Mouse (Mus musculus) liver, embryonic 13.5 days (tissue): ENCODE results near the gene Naglu. TPM values are rescaled to one million over a fixed set of nuclear protein-coding genes. Genes with fewer than 3 reads are reported as not detected.
A peak's percentile ranks its signal among the peaks of the same experiment; 100 is the strongest.

Source experiments
- ATAC-seq: fragments of 200-750 bp; cut with Nextera tagmentation; 2 replicates; pipeline ENCODE4 v1.8.0; 2017; ENCODE audit warnings: low read depth, mild to moderate bottlenecking, moderate number of reproducible peaks, moderate library complexity
- DNase-seq: peaks from one replicate; pipeline ENCODE4 v3.0.0; 2022
- H3K27ac ChIP-seq: fragments of 300-500 bp; sonication (generic); 2 replicates; pipeline ENCODE4 v1.5.1; 2015; ENCODE audit warnings: moderate library complexity, mild to moderate bottlenecking, inconsistent platforms
- H3K27me3 ChIP-seq: fragments of 300-500 bp; sonication (generic); 2 replicates; pipeline ENCODE4 v1.6.1; 2015; ENCODE audit warnings: mild to moderate bottlenecking, inconsistent platforms
- H3K36me3 ChIP-seq: fragments of 300-500 bp; sonication (generic); 2 replicates; pipeline ENCODE4 v1.6.1; 2015; ENCODE audit warnings: mild to moderate bottlenecking, inconsistent platforms
- H3K4me1 ChIP-seq: fragments of 300-500 bp; sonication (generic); replicated peaks from 2 replicates; pipeline ENCODE4 v1.6.1; 2015; ENCODE audit warnings: inconsistent platforms
- H3K4me2 ChIP-seq: fragments of 300-500 bp; sonication (generic); 2 replicates; pipeline ENCODE4 v1.6.1; 2015; ENCODE audit warnings: inconsistent platforms, mild to moderate bottlenecking, moderate library complexity
- H3K4me3 ChIP-seq: fragments of 300-500 bp; sonication (generic); replicated peaks from 2 replicates; pipeline ENCODE4 v1.5.1; 2015; ENCODE audit warnings: mild to moderate bottlenecking, inconsistent platforms
- H3K9ac ChIP-seq: fragments of 300-500 bp; sonication (generic); 2 replicates; pipeline ENCODE4 v1.6.1; 2015; ENCODE audit warnings: mild to moderate bottlenecking, inconsistent platforms
- H3K9me3 ChIP-seq: fragments of 300-500 bp; sonication (generic); replicated peaks from 2 replicates; pipeline ENCODE4 v1.6.1; 2016; ENCODE audit warnings: inconsistent platforms
- WGBS: fragments of 180-500 bp; shearing (Covaris S2); methylation state at CpG from one replicate; pipeline ENCODE4 v1.1.7; 2015; ENCODE audit not compliant: insufficient replicate concordance; 5-methylcytosine and 5-hydroxymethylcytosine counted together
- polyA plus RNA-seq: library from polyadenylated mRNA; unstranded; fragments of >200 nt; fragmentation: Nextera tagmentation; extraction: Ambion mirVana; gene quantifications from 2 replicates; pipeline ENCODE4 v1.2.1, GENCODE M21; 2015

Naglu gene
- polyA plus RNA-seq, 1 experiment from 2014 or later = 6.0 TPM

GRCm38 (mm10) chr11:101085617-101086322 lies 16.0 kb downstream of the Naglu start:
- ATAC-seq (no peak), DNase-seq (no peak)
- Histone ChIP-seq H3K27me3 (peaks cover 12% of the 10 kb centered on the region), H3K4me3 (no peak overlapping the region), H3K36me3 (peaks cover 42% of the 10 kb centered on the region), H3K9me3 (no peaks in the 10 kb centered on the region), H3K4me2 (peak overlapping the region; percentile 98), H3K4me1 (peaks cover 72% of the 10 kb centered on the region), H3K27ac (peak overlapping the region; percentile 82), H3K9ac (peak overlapping the region; percentile 92; the same call in 1 of the 2 replicates)
- 85% methylated on average over 18 of the region's 18 CpGs for WGBS

- H3K27ac ChIP-seq = peak overlapping the region; percentile 82
- peaks cover 47% of the 10 kb centered on the region for H3K36me3 ChIP-seq
- H3K9ac ChIP-seq = peak overlapping the region; percentile 92
- H3K27me3 ChIP-seq = peaks cover 6% of the 10 kb centered on the region
- DNase-seq = no peak
- peak overlapping the region; percentile 87 for H3K4me3 ChIP-seq
- peaks cover 66% of the 10 kb centered on the region for H3K4me1 ChIP-seq
- H3K9me3 ChIP-seq = no peaks in the 10 kb centered on the region
- no peak for ATAC-seq
- WGBS = 76% methylated on average over 6 of the region's 6 CpGs
- peak overlapping the region; percentile 98 for H3K4me2 ChIP-seq
Observed at GRCm38 (mm10) chr11:101086323-101086674, 16.5 kb downstream of the Naglu start.

DNA sequence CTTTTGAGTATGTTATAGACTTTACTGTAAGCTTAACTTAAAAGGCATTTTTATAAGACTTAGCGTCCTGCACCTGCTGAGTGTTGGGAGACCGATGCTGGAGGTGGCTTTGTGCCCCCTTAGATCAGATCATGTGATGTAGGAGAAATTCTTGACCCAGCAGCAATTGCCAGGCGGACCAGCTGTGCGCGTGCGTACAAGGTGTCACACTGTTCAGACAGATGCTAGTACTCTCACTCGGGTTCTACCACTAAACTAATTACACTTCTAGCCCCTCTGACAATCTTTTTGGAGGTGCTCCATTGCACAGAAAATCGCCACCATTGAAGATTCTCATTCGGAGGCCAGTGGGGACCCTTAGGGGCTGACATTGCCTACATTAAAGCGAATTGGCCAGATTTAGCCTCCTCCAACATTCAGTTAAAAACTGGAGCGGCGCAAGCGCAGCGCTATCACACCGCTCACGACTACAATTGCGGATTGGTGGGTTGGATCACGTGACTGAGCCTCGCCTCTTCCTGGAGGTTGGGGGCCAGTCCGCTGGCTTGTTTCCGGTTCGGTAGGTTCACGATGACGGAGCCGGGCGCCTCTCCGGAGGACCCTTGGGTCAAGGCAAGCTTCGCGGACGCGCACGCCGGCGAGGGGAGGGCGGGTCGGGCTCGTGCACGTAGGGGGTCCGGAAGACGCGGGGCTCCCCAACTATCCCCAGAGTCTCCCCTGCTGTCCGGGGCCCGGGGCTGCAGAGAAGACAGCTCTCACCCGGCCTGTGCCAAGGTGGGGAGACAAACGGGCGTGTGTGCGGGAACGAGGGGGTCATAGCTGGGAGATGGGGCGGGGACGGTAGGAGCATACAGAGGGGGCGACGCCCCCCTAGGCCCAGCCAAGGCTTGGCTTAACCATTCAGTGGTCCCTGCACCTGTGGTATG lies 17.2 kb downstream of the Naglu start, which contains the start of gene Mlx:
Mlx (plus strand) TSS at position 522 of the 926 bp plus-strand sequence.
- H3K4me2 ChIP-seq = peak within 1 kb of the TSS; percentile 98
- peak within 1 kb of the TSS; percentile 87 for H3K4me3 ChIP-seq
- DNase-seq (peak; percentile 86), ATAC-seq (peak; percentile 79)
- peak within 1 kb of the TSS; percentile 92 for H3K9ac ChIP-seq
- peak within 1 kb of the TSS; percentile 82 for H3K27ac ChIP-seq
- peaks cover 59% of the 10 kb centered on the region for H3K4me1 ChIP-seq
- peaks cover 54% of the 10 kb centered on the region for H3K36me3 ChIP-seq
- H3K27me3 ChIP-seq = no peaks in the 10 kb centered on the region
- H3K9me3 ChIP-seq = no peaks in the 10 kb centered on the region
- 3% methylated on average over 52 of the region's 52 CpGs for WGBS

- Histone ChIP-seq H3K9me3 (no peaks in the 10 kb centered on the region), H3K36me3 (peaks cover 61% of the 10 kb centered on the region), H3K4me2 (peak overlapping the region; percentile 98), H3K9ac (peak overlapping the region; percentile 92), H3K4me1 (peaks cover 55% of the 10 kb centered on the region), H3K27me3 (no peaks in the 10 kb centered on the region), H3K4me3 (peak overlapping the region; percentile 87), H3K27ac (peak overlapping the region; percentile 82)
- WGBS = 11% methylated on average over 8 of the region's 8 CpGs
- no peak for ATAC-seq
- no peak for DNase-seq
Observed at GRCm38 (mm10) chr11:101087682-101088055, 17.9 kb downstream of the Naglu start.

DNA sequence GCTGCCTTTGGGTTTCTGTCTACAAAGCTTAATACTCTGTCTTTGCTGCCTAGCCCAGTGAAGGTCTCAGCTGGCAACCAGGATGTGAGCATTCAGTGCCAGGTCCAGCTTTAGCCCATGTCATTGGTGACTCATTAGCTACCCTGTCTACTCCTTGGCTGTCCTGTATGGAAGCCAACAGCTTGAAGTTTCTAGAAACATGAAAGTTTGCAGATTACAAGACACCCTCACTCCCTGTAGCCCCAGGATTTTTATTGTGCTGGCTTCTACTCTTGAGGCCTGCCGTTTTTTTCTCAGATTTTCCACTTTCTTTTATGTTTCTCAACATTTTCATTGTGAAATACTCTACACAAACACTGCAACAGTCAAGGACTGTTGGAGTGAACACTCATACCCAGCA lies 20.1 kb downstream of the Naglu start:
- no peak overlapping the region for H3K4me3 ChIP-seq
- H3K9me3 ChIP-seq = no peaks in the 10 kb centered on the region
- H3K27me3 ChIP-seq = no peaks in the 10 kb centered on the region
- ATAC-seq (no peak), DNase-seq (no peak)
- H3K9ac ChIP-seq = no peak overlapping the region
- peak overlapping the region; percentile 49; the same call in 1 of the 2 replicates for H3K27ac ChIP-seq
- H3K4me2 ChIP-seq = no peak overlapping the region
- 73% methylated on average over 1 of the region's 1 CpGs for WGBS
- peaks cover 48% of the 10 kb centered on the region for H3K4me1 ChIP-seq
- peaks cover 66% of the 10 kb centered on the region for H3K36me3 ChIP-seq

DNA sequence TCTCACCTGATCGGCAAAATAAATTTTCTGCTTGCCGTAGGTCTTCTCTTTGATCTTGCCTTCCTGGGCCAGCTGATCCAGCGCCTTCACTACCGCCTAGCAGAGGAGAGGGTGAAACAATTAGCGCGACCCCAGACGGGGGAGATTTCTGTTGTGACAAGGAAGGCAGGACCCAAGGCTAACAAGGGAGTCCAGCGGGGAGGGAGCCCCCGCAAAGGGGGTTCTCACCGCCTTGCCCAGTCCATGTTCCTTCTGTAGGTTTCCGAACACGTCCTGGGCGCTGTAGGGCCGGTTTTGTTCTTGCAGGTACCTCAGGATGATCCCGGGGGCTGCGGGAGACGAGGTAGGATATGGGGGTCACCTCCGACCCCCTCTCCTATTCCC lies 25.1 kb downstream of the Naglu start:
- peak overlapping the region; percentile 89 for H3K4me3 ChIP-seq
- under 1% methylated on average over 18 of the region's 18 CpGs for WGBS
- ATAC-seq = peak; percentile 14
- no peaks in the 10 kb centered on the region for H3K9me3 ChIP-seq
- H3K4me1 ChIP-seq = peaks cover 30% of the 10 kb centered on the region
- no peaks in the 10 kb centered on the region for H3K27me3 ChIP-seq
- H3K9ac ChIP-seq = peak overlapping the region; percentile 90
- peak overlapping the region; percentile 99 for H3K4me2 ChIP-seq
- DNase-seq = no peak
- peak overlapping the region; percentile 96 for H3K27ac ChIP-seq
- H3K36me3 ChIP-seq = peaks cover 75% of the 10 kb centered on the region

- Histone ChIP-seq H3K9me3 (no peaks in the 10 kb centered on the region), H3K9ac (peak within 1 kb of the TSS; percentile 90), H3K27me3 (no peaks in the 10 kb centered on the region), H3K4me1 (peaks cover 30% of the 10 kb centered on the region), H3K27ac (peak within 1 kb of the TSS; percentile 96), H3K36me3 (peaks cover 75% of the 10 kb centered on the region), H3K4me3 (peak within 1 kb of the TSS; percentile 89), H3K4me2 (peak within 1 kb of the TSS; percentile 99)
- ATAC-seq = peak; percentile 96
- WGBS = under 1% methylated on average over 43 of the region's 43 CpGs
- peak; percentile 92 for DNase-seq
Observed at GRCm38 (mm10) chr11:101095314-101096024, 25.7 kb downstream of the Naglu start, which contains the start of gene Psmc3ip. Gene Psmc3ip, minus strand, starts transcription at chr11:101095436.

DNA sequence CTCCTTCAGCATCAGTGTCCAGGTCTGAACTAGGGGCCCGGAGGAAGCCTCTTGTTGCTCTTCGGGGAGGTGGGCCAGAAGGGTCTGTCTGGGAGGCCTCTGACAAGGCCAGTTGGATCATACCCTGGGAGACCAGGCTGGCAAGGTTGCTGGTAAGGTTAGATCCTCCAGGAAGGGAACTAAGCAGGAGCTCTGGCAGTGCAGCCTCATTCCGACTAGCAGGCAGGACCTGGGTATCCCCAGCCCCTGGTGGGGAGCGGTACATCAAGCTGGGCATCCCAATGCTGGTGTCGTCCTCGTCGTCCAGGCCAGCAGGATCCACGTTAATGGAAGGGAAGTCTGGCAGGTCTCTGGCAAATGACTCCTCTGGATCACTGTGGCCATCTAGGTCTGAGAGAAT lies 28.4 kb downstream of the Naglu start:
- no peak overlapping the region for H3K4me2 ChIP-seq
- no peaks in the 10 kb centered on the region for H3K9me3 ChIP-seq
- DNase-seq = no peak
- peaks cover 30% of the 10 kb centered on the region for H3K4me1 ChIP-seq
- H3K4me3 ChIP-seq = no peak overlapping the region
- H3K36me3 ChIP-seq = peaks cover 74% of the 10 kb centered on the region
- no peak for ATAC-seq
- H3K27ac ChIP-seq = no peak overlapping the region
- no peaks in the 10 kb centered on the region for H3K27me3 ChIP-seq
- WGBS = 81% methylated on average over 8 of the region's 8 CpGs
- no peak overlapping the region for H3K9ac ChIP-seq

- Histone ChIP-seq H3K27ac (no peak overlapping the region), H3K27me3 (no peaks in the 10 kb centered on the region), H3K4me2 (no peak overlapping the region), H3K36me3 (peaks cover 76% of the 10 kb centered on the region), H3K9me3 (no peaks in the 10 kb centered on the region), H3K9ac (no peak overlapping the region), H3K4me3 (no peak overlapping the region), H3K4me1 (no peaks in the 10 kb centered on the region)
- no peak for DNase-seq
- no peak for ATAC-seq
- 86% methylated on average over 5 of the region's 5 CpGs for WGBS
Observed at GRCm38 (mm10) chr11:101103011-101103410, 33.2 kb downstream of the Naglu start.

- Histone ChIP-seq H3K4me1 (peaks cover 16% of the 10 kb centered on the region), H3K27ac (no peak overlapping the region), H3K9ac (no peak overlapping the region), H3K9me3 (no peaks in the 10 kb centered on the region), H3K4me3 (no peak overlapping the region), H3K27me3 (no peaks in the 10 kb centered on the region), H3K36me3 (peaks cover 34% of the 10 kb centered on the region), H3K4me2 (no peak overlapping the region)
- ATAC-seq (no peak), DNase-seq (no peak)
- 86% methylated on average over 4 of the region's 4 CpGs for WGBS
Observed at GRCm38 (mm10) chr11:101109351-101109750, 39.5 kb downstream of the Naglu start.

GRCm38 (mm10) chr11:101110708-101111107 lies 40.9 kb downstream of the Naglu start:
- Histone ChIP-seq H3K27ac (no peak overlapping the region), H3K9ac (no peak overlapping the region), H3K4me3 (no peak overlapping the region), H3K4me2 (no peak overlapping the region), H3K9me3 (no peaks in the 10 kb centered on the region), H3K27me3 (no peaks in the 10 kb centered on the region), H3K4me1 (peaks cover 26% of the 10 kb centered on the region), H3K36me3 (peaks cover 24% of the 10 kb centered on the region)
- WGBS = 53% methylated on average over 5 of the region's 5 CpGs
- DNase-seq = no peak
- ATAC-seq = no peak
